Mouse (Mus musculus): ENCODE data around the gene D130052B06Rik.

DNA sequence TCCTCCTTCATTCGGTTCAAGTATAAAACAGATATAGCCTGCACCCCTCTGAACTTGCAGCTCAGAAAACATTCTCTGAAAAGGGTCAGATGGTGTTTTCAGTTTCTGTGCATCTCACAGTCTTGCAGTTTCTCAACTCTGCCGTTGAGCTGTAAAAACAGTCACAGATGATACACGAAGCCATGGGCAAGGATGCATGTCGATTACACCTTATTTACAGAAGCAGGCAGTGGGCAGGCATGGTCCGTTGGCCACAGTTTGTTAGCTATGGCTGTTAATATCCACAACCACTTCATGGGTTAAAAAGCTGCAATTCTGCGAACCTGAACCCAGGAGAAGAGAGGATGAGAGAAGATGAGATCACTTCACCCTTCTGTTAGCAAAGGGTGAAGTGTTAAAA, 12.5 kb upstream of the D130052B06Rik start:
- TF ChIP-seq CTCF (IDR thresholded peaks at IDR 0.05; ENCODE audit: extremely low read depth, insufficient read depth, low read length) (no peak), POLR2A (IDR thresholded peaks at IDR 0.05; ENCODE audit: extremely low read depth, insufficient read depth, low read length) (no peak)

Data from cortical plate, adult 2 months (tissue).